Mouse (Mus musculus) brain, adult 10 weeks (tissue): ENCODE results near the gene Fam205a2. TPM values are rescaled to one million over a fixed set of nuclear protein-coding genes. Genes with fewer than 3 reads are reported as not detected.

Experiments used
- polyA plus RNA-seq: library from polyadenylated mRNA; stranded (reverse); fragments of 350-450 nt; fragmentation: Illumina TruSeq; extraction: RNeasy Lipid Tissue Mini Kit (QIAGEN cat#74804); gene quantifications from one replicate; pipeline ENCODE4 v1.2.3, GENCODE M21; 2015; ENCODE audit warnings: low read depth, low replicate concordance

Gene Fam205a2
- not detected for polyA plus RNA-seq

DNA sequence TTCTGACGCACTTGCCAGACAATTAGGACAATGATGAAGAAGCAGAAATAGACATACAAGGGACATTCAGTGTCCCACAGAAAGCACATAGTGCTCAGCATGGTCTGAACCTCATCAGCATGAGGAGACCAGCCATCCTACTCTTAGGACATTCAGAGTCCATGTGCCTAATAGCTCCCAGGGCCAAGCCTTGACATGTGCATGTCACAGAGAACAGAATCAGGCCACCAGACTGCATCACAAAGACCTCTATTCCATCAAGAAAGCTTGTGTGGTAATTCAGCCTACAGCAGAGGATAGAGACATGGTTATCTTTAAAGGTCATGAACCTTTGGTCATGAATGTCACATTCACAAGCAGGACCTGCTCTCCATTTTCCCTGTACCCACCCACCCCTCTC is at the start of gene Fam205a2:
Gene Fam205a2 (minus strand): TSS at position 101 of the 400 bp plus-strand sequence.

Other genes starting within 250 kb of the Fam205a2 start
- not detected for gene Gm21953, start 233.9 kb downstream of the Fam205a2 start, polyA plus RNA-seq
- gene Fam205a3, start 209.8 kb downstream of the Fam205a2 start, polyA plus RNA-seq, result not detected
- gene Gm21586, start 88.8 kb downstream of the Fam205a2 start, polyA plus RNA-seq, result not detected
- 1.1 TPM for gene Gm2163, start 61.4 kb downstream of the Fam205a2 start, polyA plus RNA-seq
- not detected for gene Gm10591, start 84.0 kb upstream of the Fam205a2 start, polyA plus RNA-seq
- 1.4 TPM for gene Gm2564, start 101.5 kb upstream of the Fam205a2 start, polyA plus RNA-seq
- 8.3 TPM for gene Ccl27b, start 127.1 kb upstream of the Fam205a2 start, polyA plus RNA-seq
- 0.43 TPM for gene Il11ra2, start 133.7 kb upstream of the Fam205a2 start, polyA plus RNA-seq
- gene 4930578G10Rik, start 207.4 kb upstream of the Fam205a2 start, polyA plus RNA-seq, result 1.2 TPM
- not detected for gene Ccl19, start 228.4 kb upstream of the Fam205a2 start, polyA plus RNA-seq
- not detected for gene Ccl21a, start 245.8 kb upstream of the Fam205a2 start, polyA plus RNA-seq